Mouse (Mus musculus): Measurements from ENCODE around the gene G6pc2.

DNA sequence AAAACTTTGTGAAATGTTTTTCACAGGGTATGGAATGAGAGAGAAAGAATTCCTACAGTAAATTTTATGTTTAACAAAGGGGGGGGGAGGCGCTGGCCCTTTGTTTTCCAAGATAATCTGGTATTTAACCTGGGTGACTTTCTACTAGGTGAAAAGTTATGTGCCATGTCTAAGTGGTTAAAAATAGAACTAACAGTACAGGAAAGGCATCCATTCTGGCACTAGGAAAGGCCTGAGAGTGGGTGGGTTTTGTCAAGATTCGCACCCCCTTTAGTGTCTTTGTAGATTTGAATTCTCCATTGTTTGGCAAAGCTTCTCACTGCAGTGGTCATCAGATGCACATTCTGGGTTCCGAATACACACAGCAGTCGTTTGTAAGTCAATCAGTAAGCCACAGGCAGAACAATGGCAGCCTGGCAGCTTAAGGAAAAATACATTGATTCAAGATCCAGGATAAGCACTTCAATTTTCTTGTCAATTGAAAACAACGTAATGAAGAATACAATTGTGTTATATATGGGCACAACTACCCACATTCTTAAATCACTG, 11.1 kb downstream of the G6pc2 start:
- no peak for TF ChIP-seq CTCF (IDR thresholded peaks at IDR 0.05; ENCODE audit: extremely low read depth, insufficient read depth, low read length)
- no peak for TF ChIP-seq POLR2A (IDR thresholded peaks at IDR 0.05; ENCODE audit: extremely low read depth, insufficient read depth, low read length)

All from cortical plate, adult 2 months (tissue).